Comparison of ENCODE assay signal across 8 mouse cellular contexts in genomic region chr15:101223596-101223995, GRCm38 (mm10). TPM values are rescaled to one million over a fixed set of nuclear protein-coding genes. Genes with fewer than 3 reads are reported as not detected.
A peak's percentile ranks its signal among the peaks of the same experiment; 100 is the strongest.
DNase-seq lines count a peak whose midpoint lies in the region; ATAC-seq and TF ChIP-seq lines count a peak whose summit lies in the region.

No protein-coding gene starts in this region.

- no peak for TF ChIP-seq CTCF in kidney, postnatal 0 days (IDR thresholded peaks at IDR 0.05; ENCODE audit: low read depth)
- no peak for TF ChIP-seq CTCF in midbrain, postnatal 0 days (IDR thresholded peaks at IDR 0.05)

- peaks cover 12% of the 10 kb centered on the region; the same call in 1 of the 2 replicates for H3K4me1 ChIP-seq in kidney, postnatal 0 days (replicated peaks; ENCODE audit: insufficient read depth, low read length)
- peaks cover 63% of the 10 kb centered on the region for H3K4me1 ChIP-seq in embryonic facial prominence, embryonic 12.5 days
- H3K4me1 ChIP-seq in hindbrain, embryonic 16.5 days (ENCODE audit: control insufficient read depth, insufficient read depth, low read depth, low read length), result peaks cover 13% of the 10 kb centered on the region
- peaks cover 4% of the 10 kb centered on the region; the same call in 1 of the 2 replicates for H3K4me1 ChIP-seq in midbrain, postnatal 0 days (ENCODE audit: insufficient read depth, low read length)

- H3K27me3 ChIP-seq in kidney, postnatal 0 days (ENCODE audit: insufficient read depth, low read length), result 0 out of 2 replicates have a peak, but pooled peaks cover 9% of the 10 kb centered on the region
- H3K27me3 ChIP-seq in embryonic facial prominence, embryonic 12.5 days, result no peaks in the 10 kb centered on the region
- H3K27me3 ChIP-seq in hindbrain, embryonic 16.5 days (replicated peaks; ENCODE audit: control insufficient read depth, insufficient read depth, low read length), result no peaks in the 10 kb centered on the region
- H3K27me3 ChIP-seq in midbrain, postnatal 0 days (ENCODE audit: insufficient read depth, low read length), result no peaks in the 10 kb centered on the region

- no peak for DNase-seq in kidney, postnatal 0 days (ENCODE audit: low spot score)
- no peak for DNase-seq in kidney, adult 8-10 months
- no peak for DNase-seq in midbrain, postnatal 0 days (ENCODE audit: low spot score)
- no peak for DNase-seq in cerebellum, adult 9-10 months
- DNase-seq in adrenal gland, postnatal 36 days, result no peak
- DNase-seq in kidney, adult 9 months, result no peak

- H3K4me2 ChIP-seq in kidney, postnatal 0 days (ENCODE audit: low read length), result peak overlapping the region; percentile 95
- peak overlapping the region; percentile 82 for H3K4me2 ChIP-seq in embryonic facial prominence, embryonic 12.5 days (replicated peaks)
- peak overlapping the region; percentile 99 for H3K4me2 ChIP-seq in hindbrain, embryonic 16.5 days (ENCODE audit: low read length)
- H3K4me2 ChIP-seq in midbrain, postnatal 0 days (ENCODE audit: low read depth, low read length, poor library complexity, severe bottlenecking), result peak overlapping the region; percentile 96

- no peaks in the 10 kb centered on the region for H3K36me3 ChIP-seq in kidney, postnatal 0 days (ENCODE audit: insufficient read depth, low read length)
- no peaks in the 10 kb centered on the region for H3K36me3 ChIP-seq in embryonic facial prominence, embryonic 12.5 days
- no peaks in the 10 kb centered on the region for H3K36me3 ChIP-seq in hindbrain, embryonic 16.5 days (ENCODE audit: control insufficient read depth, insufficient read depth, low read length)
- H3K36me3 ChIP-seq in midbrain, postnatal 0 days (ENCODE audit: insufficient read depth, low read length), result no peaks in the 10 kb centered on the region

- H3K27ac ChIP-seq in kidney, postnatal 0 days, result no peak overlapping the region
- no peak overlapping the region for H3K27ac ChIP-seq in embryonic facial prominence, embryonic 12.5 days
- no peak overlapping the region for H3K27ac ChIP-seq in hindbrain, embryonic 16.5 days (ENCODE audit: low read depth, low read length)
- H3K27ac ChIP-seq in midbrain, postnatal 0 days (ENCODE audit: low read depth, low read length), result no peak overlapping the region

- peak overlapping the region; percentile 78 for H3K4me3 ChIP-seq in kidney, postnatal 0 days (replicated peaks; ENCODE audit: low read depth, low read length)
- H3K4me3 ChIP-seq in embryonic facial prominence, embryonic 12.5 days, result peak overlapping the region; percentile 89
- H3K4me3 ChIP-seq in hindbrain, embryonic 16.5 days (ENCODE audit: low read length), result peak overlapping the region; percentile 74
- H3K4me3 ChIP-seq in midbrain, postnatal 0 days (ENCODE audit: low read depth, low read length), result peak overlapping the region; percentile 81

- no peaks in the 10 kb centered on the region for H3K9me3 ChIP-seq in kidney, postnatal 0 days (replicated peaks; ENCODE audit: low read length)
- H3K9me3 ChIP-seq in embryonic facial prominence, embryonic 12.5 days, result no peaks in the 10 kb centered on the region
- no peaks in the 10 kb centered on the region for H3K9me3 ChIP-seq in hindbrain, embryonic 16.5 days (ENCODE audit: control insufficient read depth, low read length)
- no peaks in the 10 kb centered on the region for H3K9me3 ChIP-seq in midbrain, postnatal 0 days (ENCODE audit: low read length)

- 7% methylated on average over 5 of the region's 5 CpGs for WGBS in kidney, postnatal 0 days
- WGBS in embryonic facial prominence, embryonic 12.5 days, result 6% methylated on average over 5 of the region's 5 CpGs
- 9% methylated on average over 5 of the region's 5 CpGs for WGBS in hindbrain, embryonic 16.5 days
- WGBS in midbrain, postnatal 0 days, result 13% methylated on average over 5 of the region's 5 CpGs

- peak overlapping the region; percentile 77 for H3K9ac ChIP-seq in kidney, postnatal 0 days (ENCODE audit: low read depth, low read length)
- H3K9ac ChIP-seq in embryonic facial prominence, embryonic 12.5 days, result peak overlapping the region; percentile 87
- peak overlapping the region; percentile 86 for H3K9ac ChIP-seq in hindbrain, embryonic 16.5 days (ENCODE audit: low read depth, low read length)
- peak overlapping the region; percentile 79 for H3K9ac ChIP-seq in midbrain, postnatal 0 days (replicated peaks; ENCODE audit: low read length, poor library complexity, severe bottlenecking)

- ATAC-seq in kidney, postnatal 0 days (replicated peaks; ENCODE audit: low FRiP score, low read depth), result no peak
- ATAC-seq in embryonic facial prominence, embryonic 12.5 days (ENCODE audit: insufficient number of reproducible peaks, insufficient read depth, low FRiP score, low TSS enrichment), result no peak
- ATAC-seq in hindbrain, embryonic 16.5 days, result peak; percentile 12
- ATAC-seq in midbrain, postnatal 0 days (ENCODE audit: low FRiP score), result 0 out of 2 replicates have a peak, but pooled peaks have one; percentile 6

RNA-seq across cellular contexts. Expression of gene Grasp, which starts 0.4 kb away (rescaled TPM):
- polyA plus RNA-seq in kidney, postnatal 0 days (2015; fragmentation: Nextera tagmentation; extraction: Ambion mirVana), result 3.7 and 4.0 TPM in 2 replicates
- polyA plus RNA-seq in embryonic facial prominence, embryonic 12.5 days (2016; fragmentation: Nextera tagmentation; extraction: Ambion mirVana), result 9.5 and 10.7 TPM in 2 replicates
- 1.1 and 1.7 TPM in 2 replicates for polyA plus RNA-seq in hindbrain, embryonic 16.5 days (2015; fragmentation: Nextera tagmentation; extraction: Ambion mirVana)
- 6.3 and 7.7 TPM in 2 replicates for total RNA-seq in midbrain, postnatal 0 days (2014; rRNA removed)
- polyA plus RNA-seq in midbrain, postnatal 0 days (2015; fragmentation: Nextera tagmentation; extraction: Ambion mirVana), result 1.8 and 1.9 TPM in 2 replicates
- 10 to 100 TPM; 18.7 to 60.1 TPM for total RNA-seq in adrenal gland, postnatal 36 days (2021)

RNA-seq across cellular contexts. Expression of gene Nr4a1, which starts 30.5 kb away (rescaled TPM):
- 8.6 and 9.5 TPM in 2 replicates for polyA plus RNA-seq in kidney, postnatal 0 days (2015; fragmentation: Nextera tagmentation; extraction: Ambion mirVana)
- polyA plus RNA-seq in embryonic facial prominence, embryonic 12.5 days (2016; fragmentation: Nextera tagmentation; extraction: Ambion mirVana), result 8.2 and 8.7 TPM in 2 replicates
- polyA plus RNA-seq in hindbrain, embryonic 16.5 days (2015; fragmentation: Nextera tagmentation; extraction: Ambion mirVana), result 6.8 and 7.2 TPM in 2 replicates
- 6.9 and 7.7 TPM in 2 replicates for total RNA-seq in midbrain, postnatal 0 days (2014; rRNA removed)
- polyA plus RNA-seq in midbrain, postnatal 0 days (2015; fragmentation: Nextera tagmentation; extraction: Ambion mirVana), result 6.9 and 7.0 TPM in 2 replicates
- 1,000 to 10,000 TPM in 1 of 2 experiments, 100 to 1,000 TPM in 1; 924 to 1,160 TPM for total RNA-seq in adrenal gland, postnatal 36 days (2021)

RNA-seq across cellular contexts. Expression of gene Acvr1b, which starts 49.7 kb away (rescaled TPM):
- polyA plus RNA-seq in kidney, postnatal 0 days (2015; fragmentation: Nextera tagmentation; extraction: Ambion mirVana), result 5.8 and 6.4 TPM in 2 replicates
- 7.5 and 8.2 TPM in 2 replicates for polyA plus RNA-seq in embryonic facial prominence, embryonic 12.5 days (2016; fragmentation: Nextera tagmentation; extraction: Ambion mirVana)
- 22.4 and 24.1 TPM in 2 replicates for polyA plus RNA-seq in hindbrain, embryonic 16.5 days (2015; fragmentation: Nextera tagmentation; extraction: Ambion mirVana)
- 77.8 and 86.8 TPM in 2 replicates for total RNA-seq in midbrain, postnatal 0 days (2014; rRNA removed)
- 15.2 and 15.8 TPM in 2 replicates for polyA plus RNA-seq in midbrain, postnatal 0 days (2015; fragmentation: Nextera tagmentation; extraction: Ambion mirVana)
- 1 to 10 TPM; 8.5 to 9.3 TPM for total RNA-seq in adrenal gland, postnatal 36 days (2021)

Comparison
In these comparisons a context has a peak if more than half of its experiments do, and no peak if none do; other contexts are left out.
1. ATAC-seq: peak in hindbrain, embryonic 16.5 days (single experiment) and midbrain, postnatal 0 days (single experiment); none in kidney, postnatal 0 days (single experiment) and embryonic facial prominence, embryonic 12.5 days (single experiment).
2. Peak in every context shown above with its lines, with median percentiles within 50 percentile points of each other: H3K4me2 ChIP-seq, H3K4me3 ChIP-seq and H3K9ac ChIP-seq.